Mouse (Mus musculus): ENCODE results near the gene Pld4. TPM values are rescaled to one million over a fixed set of nuclear protein-coding genes. Genes with fewer than 3 reads are reported as not detected.

Gene Pld4
- polyA plus RNA-seq, 1 experiment from 2014 or later: 7.0 TPM

- Histone ChIP-seq H3K4me1 (ENCODE audit: control insufficient read depth, insufficient read depth, low read length) (peaks cover 3% of the 10 kb centered on the region; the same call in 1 of the 2 replicates), H3K9ac (ENCODE audit: low read length) (0 out of 2 replicates have a peak overlapping the region, but pooled peaks have one; percentile 8), H3K4me2 (ENCODE audit: low read length) (no peak overlapping the region), H3K27me3 (replicated peaks; ENCODE audit: control insufficient read depth, insufficient read depth, low read length) (no peaks in the 10 kb centered on the region; the same call in 1 of the 2 replicates), H3K36me3 (ENCODE audit: control insufficient read depth, insufficient read depth, low read length) (no peaks in the 10 kb centered on the region), H3K27ac (ENCODE audit: low read depth, low read length) (no peak overlapping the region), H3K9me3 (replicated peaks; ENCODE audit: control insufficient read depth, low read length) (no peaks in the 10 kb centered on the region), H3K4me3 (ENCODE audit: low read depth, low read length) (no peak overlapping the region)
- DNase-seq (ENCODE audit: low spot score) (no peak), ATAC-seq (no peak)
- WGBS: 70% methylated on average over 13 of the region's 13 CpGs
These were observed 33.3 kb downstream of the Pld4 start for GRCm38 (mm10) chr12:112793601-112794355.

GRCm38 (mm10) chr12:112794356-112794816, 33.9 kb downstream of the Pld4 start:
- no peak overlapping the region for H3K9ac ChIP-seq (ENCODE audit: low read length)
- no peaks in the 10 kb centered on the region; the same call in 1 of the 2 replicates for H3K27me3 ChIP-seq (replicated peaks; ENCODE audit: control insufficient read depth, insufficient read depth, low read length)
- H3K4me3 ChIP-seq (ENCODE audit: low read depth, low read length): no peak overlapping the region
- no peaks in the 10 kb centered on the region for H3K36me3 ChIP-seq (ENCODE audit: control insufficient read depth, insufficient read depth, low read length)
- H3K4me1 ChIP-seq (ENCODE audit: control insufficient read depth, insufficient read depth, low read length): peaks cover 3% of the 10 kb centered on the region; the same call in 1 of the 2 replicates
- no peak overlapping the region for H3K27ac ChIP-seq (ENCODE audit: low read depth, low read length)
- ATAC-seq (no peak), DNase-seq (ENCODE audit: low spot score) (no peak)
- 32% methylated on average over 7 of the region's 7 CpGs for WGBS
- no peaks in the 10 kb centered on the region for H3K9me3 ChIP-seq (replicated peaks; ENCODE audit: control insufficient read depth, low read length)
- H3K4me2 ChIP-seq (ENCODE audit: low read length): no peak overlapping the region

- H3K9me3 ChIP-seq (replicated peaks; ENCODE audit: control insufficient read depth, low read length): no peaks in the 10 kb centered on the region
- H3K4me3 ChIP-seq (ENCODE audit: low read depth, low read length): no peak overlapping the region
- no peak overlapping the region for H3K9ac ChIP-seq (ENCODE audit: low read length)
- no peak overlapping the region for H3K27ac ChIP-seq (ENCODE audit: low read depth, low read length)
- peaks cover 3% of the 10 kb centered on the region; the same call in 1 of the 2 replicates for H3K4me1 ChIP-seq (ENCODE audit: control insufficient read depth, insufficient read depth, low read length)
- no peaks in the 10 kb centered on the region; the same call in 1 of the 2 replicates for H3K27me3 ChIP-seq (replicated peaks; ENCODE audit: control insufficient read depth, insufficient read depth, low read length)
- no peaks in the 10 kb centered on the region for H3K36me3 ChIP-seq (ENCODE audit: control insufficient read depth, insufficient read depth, low read length)
- DNase-seq (ENCODE audit: low spot score) (no peak), ATAC-seq (no peak)
- 83% methylated on average over 5 of the region's 5 CpGs for WGBS
- H3K4me2 ChIP-seq (ENCODE audit: low read length): no peak overlapping the region
These were observed 34.5 kb downstream of the Pld4 start for GRCm38 (mm10) chr12:112794998-112795397.

GRCm38 (mm10) chr12:112795466-112796104, 35.1 kb downstream of the Pld4 start:
- Histone ChIP-seq H3K27me3 (replicated peaks; ENCODE audit: control insufficient read depth, insufficient read depth, low read length) (peaks cover under 1% of the 10 kb centered on the region; the same call in 1 of the 2 replicates), H3K27ac (ENCODE audit: low read depth, low read length) (no peak overlapping the region), H3K4me2 (ENCODE audit: low read length) (no peak overlapping the region), H3K9me3 (replicated peaks; ENCODE audit: control insufficient read depth, low read length) (no peaks in the 10 kb centered on the region), H3K9ac (ENCODE audit: low read length) (no peak overlapping the region), H3K4me3 (ENCODE audit: low read depth, low read length) (no peak overlapping the region), H3K4me1 (ENCODE audit: control insufficient read depth, insufficient read depth, low read length) (peaks cover 3% of the 10 kb centered on the region; the same call in 1 of the 2 replicates), H3K36me3 (ENCODE audit: control insufficient read depth, insufficient read depth, low read length) (no peaks in the 10 kb centered on the region)
- DNase-seq (ENCODE audit: low spot score) (no peak), ATAC-seq (no peak)
- 71% methylated on average over 18 of the region's 18 CpGs for WGBS

- Histone ChIP-seq H3K36me3 (ENCODE audit: control insufficient read depth, insufficient read depth, low read length) (no peaks in the 10 kb centered on the region), H3K27me3 (replicated peaks; ENCODE audit: control insufficient read depth, insufficient read depth, low read length) (peaks cover 12% of the 10 kb centered on the region), H3K4me2 (ENCODE audit: low read length) (no peak overlapping the region), H3K9ac (ENCODE audit: low read length) (no peak overlapping the region), H3K27ac (ENCODE audit: low read depth, low read length) (no peak overlapping the region), H3K4me1 (ENCODE audit: control insufficient read depth, insufficient read depth, low read length) (peaks cover 3% of the 10 kb centered on the region; the same call in 1 of the 2 replicates), H3K4me3 (ENCODE audit: low read depth, low read length) (no peak overlapping the region), H3K9me3 (replicated peaks; ENCODE audit: control insufficient read depth, low read length) (no peaks in the 10 kb centered on the region)
- DNase-seq (ENCODE audit: low spot score) (no peak), ATAC-seq (no peak)
- 55% methylated on average over 17 of the region's 17 CpGs for WGBS
These were observed 36.4 kb downstream of the Pld4 start for GRCm38 (mm10) chr12:112796551-112797510.

- no peaks in the 10 kb centered on the region for H3K9me3 ChIP-seq (replicated peaks; ENCODE audit: control insufficient read depth, low read length)
- peaks cover 15% of the 10 kb centered on the region for H3K27me3 ChIP-seq (replicated peaks; ENCODE audit: control insufficient read depth, insufficient read depth, low read length)
- WGBS: 61% methylated on average over 15 of the region's 15 CpGs
- H3K9ac ChIP-seq (ENCODE audit: low read length): no peak overlapping the region
- H3K4me1 ChIP-seq (ENCODE audit: control insufficient read depth, insufficient read depth, low read length): peaks cover 3% of the 10 kb centered on the region; the same call in 1 of the 2 replicates
- no peak for ATAC-seq
- H3K36me3 ChIP-seq (ENCODE audit: control insufficient read depth, insufficient read depth, low read length): no peaks in the 10 kb centered on the region
- no peak overlapping the region for H3K4me2 ChIP-seq (ENCODE audit: low read length)
- no peak overlapping the region for H3K4me3 ChIP-seq (ENCODE audit: low read depth, low read length)
- peak; percentile 32 for DNase-seq (ENCODE audit: low spot score)
- no peak overlapping the region for H3K27ac ChIP-seq (ENCODE audit: low read depth, low read length)
These were observed 37.3 kb downstream of the Pld4 start for GRCm38 (mm10) chr12:112797672-112798331.

- H3K27me3 ChIP-seq (replicated peaks; ENCODE audit: control insufficient read depth, insufficient read depth, low read length): peaks cover 15% of the 10 kb centered on the region
- no peak for DNase-seq (ENCODE audit: low spot score)
- no peaks in the 10 kb centered on the region for H3K9me3 ChIP-seq (replicated peaks; ENCODE audit: control insufficient read depth, low read length)
- H3K36me3 ChIP-seq (ENCODE audit: control insufficient read depth, insufficient read depth, low read length): no peaks in the 10 kb centered on the region
- no peak overlapping the region for H3K9ac ChIP-seq (ENCODE audit: low read length)
- peaks cover 3% of the 10 kb centered on the region; the same call in 1 of the 2 replicates for H3K4me1 ChIP-seq (ENCODE audit: control insufficient read depth, insufficient read depth, low read length)
- ATAC-seq: no peak
- no peak overlapping the region for H3K4me3 ChIP-seq (ENCODE audit: low read depth, low read length)
- H3K4me2 ChIP-seq (ENCODE audit: low read length): no peak overlapping the region
- WGBS: 40% methylated on average over 5 of the region's 5 CpGs
- no peak overlapping the region for H3K27ac ChIP-seq (ENCODE audit: low read depth, low read length)
These were observed 37.9 kb downstream of the Pld4 start for GRCm38 (mm10) chr12:112798332-112798681.

GRCm38 (mm10) chr12:112798716-112799115, 38.3 kb downstream of the Pld4 start:
- peaks cover 3% of the 10 kb centered on the region; the same call in 1 of the 2 replicates for H3K4me1 ChIP-seq (ENCODE audit: control insufficient read depth, insufficient read depth, low read length)
- H3K4me3 ChIP-seq (ENCODE audit: low read depth, low read length): no peak overlapping the region
- H3K36me3 ChIP-seq (ENCODE audit: control insufficient read depth, insufficient read depth, low read length): no peaks in the 10 kb centered on the region
- DNase-seq (ENCODE audit: low spot score): no peak
- no peak overlapping the region for H3K4me2 ChIP-seq (ENCODE audit: low read length)
- 83% methylated on average over 5 of the region's 5 CpGs for WGBS
- ATAC-seq: no peak
- H3K27ac ChIP-seq (ENCODE audit: low read depth, low read length): no peak overlapping the region
- peaks cover 17% of the 10 kb centered on the region for H3K27me3 ChIP-seq (replicated peaks; ENCODE audit: control insufficient read depth, insufficient read depth, low read length)
- no peak overlapping the region for H3K9ac ChIP-seq (ENCODE audit: low read length)
- no peaks in the 10 kb centered on the region for H3K9me3 ChIP-seq (replicated peaks; ENCODE audit: control insufficient read depth, low read length)
